Mouse (Mus musculus): ENCODE data around the gene Hmgn3. TPM values are rescaled to one million over a fixed set of nuclear protein-coding genes. Genes with fewer than 3 reads are reported as not detected.

Hmgn3 gene
- polyA plus RNA-seq (2015; fragmentation: Illumina TruSeq; extraction: RNeasy Lipid Tissue Mini Kit (QIAGEN cat#74804); ENCODE audit: insufficient read depth, low read depth, low replicate concordance), result 24.1 TPM

DNA sequence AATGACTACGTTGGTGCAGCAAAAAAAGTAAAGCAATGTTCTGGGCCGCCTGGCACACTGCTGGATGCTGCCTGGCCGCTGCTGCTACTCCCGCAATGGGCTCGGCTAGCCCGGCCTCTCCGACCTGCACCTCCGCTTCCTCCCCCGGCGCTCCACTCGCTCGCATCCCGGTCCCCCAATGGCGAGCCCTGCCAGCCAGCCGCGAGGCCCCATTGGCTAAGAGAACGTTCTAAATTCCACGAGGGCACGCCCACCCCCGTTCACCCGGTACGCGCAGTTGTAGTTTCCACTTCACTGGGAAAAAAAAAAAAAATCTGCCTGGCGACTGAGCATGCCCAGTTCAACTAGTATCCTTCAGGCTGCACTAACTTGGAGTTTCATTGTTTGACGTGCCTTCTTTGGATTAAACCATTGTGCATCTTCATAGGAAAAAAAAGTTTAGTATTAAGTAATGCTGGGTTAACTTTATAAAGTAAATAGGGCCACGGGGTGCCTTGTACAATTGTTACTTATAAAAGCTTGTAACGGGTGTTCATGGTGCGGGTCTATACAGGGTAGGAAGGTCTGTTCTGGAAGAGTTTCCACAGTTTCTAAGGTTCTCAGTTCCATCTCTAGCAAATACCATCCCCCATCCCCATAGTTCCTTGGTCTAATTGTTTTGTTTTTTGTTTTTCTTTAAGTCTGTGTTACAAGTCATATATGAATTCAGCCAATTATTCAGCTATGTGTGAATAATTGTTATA is at the start of gene Hmgn3:
Hmgn3 (minus strand) TSS at position 240 of the 743 bp plus-strand sequence.

Other genes with a start within 250 kb of the Hmgn3 start
- 4.7 TPM for gene Phip, start 171.2 kb downstream of the Hmgn3 start, polyA plus RNA-seq (2015; fragmentation: Illumina TruSeq; extraction: RNeasy Lipid Tissue Mini Kit (QIAGEN cat#74804); ENCODE audit: insufficient read depth, low read depth, low replicate concordance)

Measured in pancreas, adult 10 weeks (tissue).